Mouse (Mus musculus) mouse trophoblast stem cell (cell line): ENCODE measurements at regions not wholly inside any gene's neighbourhood (a gene's known extent, or its start where the extent isn't known, plus 50 kb on each side); places are given as distances from the start of the nearest gene placed in this dataset.

Source experiments
- in situ Hi-C, 2 experiments: fragments of 300-500 bp; cut with MseI, MboI; formaldehyde crosslinking; loops; 2 replicates in 1 of 2; 3 replicates in 1 of 2; pipeline ENCODE4 v1.15.1; 2025

DNA sequence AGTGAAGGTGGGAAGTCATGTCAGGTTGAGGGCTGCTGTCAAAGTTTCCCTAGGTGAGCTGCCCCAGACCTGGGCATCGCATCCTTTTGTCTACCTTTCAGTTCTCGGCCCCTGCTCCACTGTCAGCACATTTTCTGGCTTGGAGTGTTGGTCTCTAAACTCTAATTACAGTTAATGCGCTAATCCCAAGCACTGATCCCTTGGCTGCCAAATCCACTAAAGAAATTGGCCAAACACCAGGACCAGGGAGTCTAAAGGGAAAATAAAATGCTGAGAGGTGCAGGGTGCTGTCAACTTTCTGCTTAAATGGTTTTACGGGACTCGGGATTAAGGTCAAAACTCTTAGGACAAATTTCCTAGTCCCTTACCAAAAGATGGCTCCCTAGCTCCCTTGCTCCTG is 450.3 kb upstream of the Adamts9 start:
- in situ Hi-C loops = no loop called here

DNA sequence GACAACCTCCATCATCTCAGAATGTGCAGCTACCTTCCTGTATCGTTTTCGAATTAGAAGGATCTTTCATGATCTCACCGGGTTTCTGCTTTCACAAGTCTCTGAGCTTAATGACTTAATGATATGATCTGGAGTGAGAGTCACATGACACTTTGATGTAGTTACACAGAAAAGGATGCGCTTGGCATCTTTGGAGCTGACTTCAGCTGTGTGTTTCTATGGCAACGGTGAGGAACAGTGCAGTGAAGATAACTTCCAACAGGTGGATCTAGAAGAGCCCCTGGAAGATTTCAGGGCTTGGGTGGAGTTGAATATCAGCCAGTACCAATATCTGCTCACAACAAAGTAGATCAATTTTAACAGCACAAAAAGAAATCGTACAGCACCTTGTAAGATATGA is 449.1 kb upstream of the Adamts9 start:
- in situ Hi-C loops = no loop called here

DNA sequence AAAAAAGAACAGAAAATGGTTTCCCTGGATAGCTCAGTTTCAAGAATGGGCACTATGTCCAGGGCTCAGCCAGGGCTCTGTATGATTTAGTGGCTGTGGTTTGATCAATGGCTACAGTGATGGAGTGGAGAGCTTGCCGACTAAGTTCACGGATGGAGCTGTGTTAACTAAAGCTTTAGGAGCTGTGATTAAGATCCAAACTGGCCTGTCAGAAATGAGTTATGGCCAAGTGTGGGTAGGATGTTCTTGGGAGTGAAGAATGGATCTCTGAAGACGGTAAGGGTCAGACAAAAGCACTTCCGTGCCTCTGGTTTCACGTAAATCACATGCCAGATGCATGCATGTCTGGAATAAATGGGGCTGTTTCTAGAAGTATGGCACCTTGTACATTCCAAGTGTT is 447.9 kb upstream of the Adamts9 start:
- in situ Hi-C loops = no loop called here

GRCm38 (mm10) chr6:93371341-93371740 is 428.0 kb upstream of the Adamts9 start:
- in situ Hi-C loops = no loop called here

GRCm38 (mm10) chr6:93363846-93364245 is 420.6 kb upstream of the Adamts9 start:
- in situ Hi-C loops = no loop called here

- in situ Hi-C loops = no loop called here
These were observed 410.2 kb upstream of the Adamts9 start for GRCm38 (mm10) chr6:93353353-93354125.

GRCm38 (mm10) chr6:93349936-93350700 is 406.8 kb upstream of the Adamts9 start:
- in situ Hi-C loops = no loop called here

- in situ Hi-C loops = no loop called here
These were observed 404.8 kb upstream of the Adamts9 start for GRCm38 (mm10) chr6:93348141-93348540.

DNA sequence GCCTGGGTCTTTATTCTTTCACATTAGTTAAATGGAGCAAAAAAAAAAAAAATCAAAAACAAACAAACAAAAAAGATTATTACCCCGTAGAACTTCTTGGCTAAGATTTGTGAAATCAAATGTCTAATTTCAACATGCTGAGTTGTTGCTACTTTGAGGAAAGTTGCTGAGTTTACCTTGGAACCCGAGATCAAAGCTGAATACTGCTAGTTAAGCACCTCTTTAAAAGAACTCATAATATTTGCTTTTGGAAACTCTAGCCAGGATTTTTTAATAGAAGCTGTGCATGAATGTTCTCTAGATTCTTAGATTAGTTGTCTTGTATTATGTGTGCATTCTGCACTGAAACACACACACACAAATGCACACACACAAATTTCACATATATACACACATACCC is 385.4 kb upstream of the Adamts9 start:
- in situ Hi-C loops = no loop called here

GRCm38 (mm10) chr6:93327930-93328329 is 384.6 kb upstream of the Adamts9 start:
- in situ Hi-C loops = no loop called here

- in situ Hi-C loops = no loop called here
These were observed 380.6 kb upstream of the Adamts9 start for GRCm38 (mm10) chr6:93323881-93324280.

- in situ Hi-C loops = no loop called here
These were observed 371.3 kb upstream of the Adamts9 start for GRCm38 (mm10) chr6:93314625-93315024.

DNA sequence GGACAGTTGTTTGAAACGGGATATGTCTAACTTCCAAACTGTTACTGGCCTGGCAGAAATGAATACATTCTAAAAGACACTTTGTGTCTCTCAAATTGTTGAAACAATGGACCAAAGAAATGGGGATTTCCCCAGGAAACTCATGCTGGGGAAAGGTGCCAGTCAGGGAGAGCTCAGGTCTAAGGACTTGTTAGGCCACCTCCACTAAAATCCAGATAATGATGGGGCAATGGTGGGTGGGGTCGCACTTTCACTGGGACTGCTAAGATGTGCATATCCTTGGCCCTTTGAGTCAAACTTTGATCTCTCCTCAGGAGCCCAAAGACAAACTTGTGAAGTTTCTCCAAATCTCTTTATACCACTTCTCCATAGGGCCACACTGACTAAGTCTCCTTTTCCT is 361.9 kb upstream of the Adamts9 start:
- in situ Hi-C loops = no loop called here

DNA sequence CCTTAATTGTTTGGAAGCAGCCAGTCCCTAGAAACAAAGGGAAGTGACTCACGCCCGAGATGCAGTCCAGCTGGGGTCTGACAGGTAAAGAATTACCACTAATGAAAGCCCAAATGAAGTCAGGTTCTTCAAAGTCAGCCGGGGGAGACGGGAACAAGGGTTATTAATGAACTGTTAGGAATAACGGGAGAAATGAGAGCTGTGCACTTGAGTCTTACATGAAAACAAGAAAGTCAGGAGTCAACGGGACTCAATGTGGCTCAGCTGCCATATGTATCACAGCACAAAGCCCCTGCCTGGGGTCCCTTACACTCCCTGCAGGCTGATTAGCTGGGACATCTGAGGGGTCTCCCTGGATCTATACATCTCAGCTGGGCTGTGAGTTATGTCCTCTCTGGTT is 354.7 kb upstream of the Adamts9 start:
- in situ Hi-C loops = no loop called here

DNA sequence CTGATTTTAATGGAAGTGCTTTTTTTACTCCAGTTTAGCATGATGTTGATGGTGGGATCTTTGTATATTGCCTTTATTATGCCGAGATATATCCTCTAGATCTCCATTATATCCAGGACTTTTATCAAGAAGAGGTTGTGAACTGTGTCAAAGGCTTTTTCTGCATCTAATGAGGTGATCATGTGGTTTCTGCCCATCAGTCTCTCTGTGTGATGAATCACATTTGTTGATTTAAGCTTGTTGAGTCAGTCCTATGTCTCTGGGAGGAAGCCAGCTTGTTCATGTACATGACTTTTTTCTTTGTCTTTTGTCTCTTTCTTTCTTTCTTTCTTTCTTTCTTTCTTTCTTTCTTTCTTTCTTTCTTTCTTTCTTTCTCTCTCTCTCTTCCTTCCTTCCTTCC is 348.4 kb upstream of the Adamts9 start:
- in situ Hi-C loops = no loop called here

GRCm38 (mm10) chr6:93288421-93288820 is 345.1 kb upstream of the Adamts9 start:
- in situ Hi-C loops = no loop called here

GRCm38 (mm10) chr6:93285796-93286195 is 342.5 kb upstream of the Adamts9 start:
- in situ Hi-C loops = no loop called here

- in situ Hi-C loops = no loop called here
These were observed 338.2 kb upstream of the Adamts9 start for GRCm38 (mm10) chr6:93281530-93281929.

- in situ Hi-C loops = no loop called here
These were observed 330.7 kb upstream of the Adamts9 start for GRCm38 (mm10) chr6:93273917-93274513.

DNA sequence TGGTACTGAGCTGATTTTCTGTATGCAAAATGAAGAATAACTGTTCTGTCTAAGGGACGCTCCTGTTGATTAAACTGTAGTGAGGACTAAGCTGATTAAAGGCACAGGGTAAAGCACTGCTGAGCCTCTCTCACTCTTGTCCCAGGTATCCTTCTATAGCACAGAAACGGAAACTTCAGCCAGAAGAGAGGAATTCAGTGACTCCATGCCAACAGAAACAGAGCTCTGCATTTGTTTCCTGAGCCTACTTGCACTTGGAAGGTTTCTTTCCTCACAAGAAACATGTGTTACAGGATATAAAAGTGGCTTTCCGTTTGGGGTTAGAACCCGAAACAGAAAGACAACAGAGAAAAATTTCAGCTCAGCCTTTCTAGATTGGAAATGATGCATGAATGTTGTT is 328.9 kb upstream of the Adamts9 start:
- in situ Hi-C loops = no loop called here

GRCm38 (mm10) chr6:93266826-93267225 is 323.5 kb upstream of the Adamts9 start:
- in situ Hi-C loops = no loop called here

- in situ Hi-C loops = no loop called here
These were observed 321.9 kb upstream of the Adamts9 start for GRCm38 (mm10) chr6:93265164-93265563.

DNA sequence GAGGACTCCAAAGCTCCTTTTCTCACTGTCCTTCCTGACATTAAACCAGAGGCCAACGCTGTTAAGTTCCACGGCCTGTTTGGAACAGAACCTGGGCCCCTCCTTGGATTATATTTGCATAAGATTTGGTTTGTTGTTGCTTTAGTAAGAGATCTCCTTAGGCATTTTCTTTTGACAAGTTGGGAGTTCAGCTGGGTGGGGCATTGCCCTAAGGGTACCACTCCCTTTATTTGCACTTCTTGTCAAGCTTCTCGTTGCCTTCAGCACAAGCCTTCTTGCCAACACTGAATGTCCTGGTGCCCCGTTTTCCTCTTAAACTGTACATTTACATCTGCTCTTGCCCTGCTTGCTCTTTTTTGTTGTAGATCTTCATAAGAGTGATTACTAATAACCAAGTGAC is 317.5 kb upstream of the Adamts9 start:
- in situ Hi-C loops = no loop called here
